Mouse (Mus musculus) left cerebral cortex, adult 8-10 months (tissue): ENCODE measurements around the gene Itprip. TPM values are rescaled to one million over a fixed set of nuclear protein-coding genes. Genes with fewer than 3 reads are reported as not detected.

Experiments used
- DNase-seq, 2 experiments: peaks; one replicate each; pipeline ENCODE4 v3.0.0; 2022; ENCODE audit warnings: low spot score in 2 of 2
- total RNA-seq, 4 experiments: library from RNA; stranded (reverse); gene quantifications; 2 replicates each; pipeline ENCODE4 v1.2.4; 2022

Gene Itprip
- total RNA-seq, 4 experiments from 2014 or later: 0.74 to 1.7 (median 1.2) TPM

GRCm38 (mm10) chr19:47915251-47915650, 3.8 kb downstream of the Itprip start:
- DNase-seq: no peak

- no peak for DNase-seq
Measured at GRCm38 (mm10) chr19:47914191-47914590, 4.9 kb downstream of the Itprip start.

GRCm38 (mm10) chr19:47913344-47913743, 5.8 kb downstream of the Itprip start:
- no peak for DNase-seq

- no peak for DNase-seq
Measured at GRCm38 (mm10) chr19:47910751-47911150, 8.3 kb downstream of the Itprip start.

- no peak for DNase-seq
Measured at GRCm38 (mm10) chr19:47910117-47910618, 8.9 kb downstream of the Itprip start.

GRCm38 (mm10) chr19:47909387-47910116, 9.5 kb downstream of the Itprip start:
- no peak for DNase-seq

- no peak for DNase-seq
Measured at GRCm38 (mm10) chr19:47908961-47909371, 10.1 kb downstream of the Itprip start.

GRCm38 (mm10) chr19:47907596-47907995, 11.5 kb downstream of the Itprip start:
- DNase-seq: no peak

- no peak for DNase-seq
Measured at GRCm38 (mm10) chr19:47905603-47906002, 13.5 kb downstream of the Itprip start.

GRCm38 (mm10) chr19:47905081-47905480, 14.0 kb downstream of the Itprip start:
- no peak for DNase-seq

GRCm38 (mm10) chr19:47903679-47904078, 15.4 kb downstream of the Itprip start:
- no peak for DNase-seq

- no peak for DNase-seq
Measured at GRCm38 (mm10) chr19:47902316-47903201, 16.5 kb downstream of the Itprip start.

GRCm38 (mm10) chr19:47900558-47900957, 18.5 kb downstream of the Itprip start:
- no peak for DNase-seq

GRCm38 (mm10) chr19:47900012-47900411, 19.1 kb downstream of the Itprip start:
- no peak for DNase-seq

GRCm38 (mm10) chr19:47898472-47899079, 20.5 kb downstream of the Itprip start:
- no peak for DNase-seq

GRCm38 (mm10) chr19:47893092-47893491, 26.0 kb downstream of the Itprip start:
- no peak for DNase-seq

- no peak for DNase-seq
Measured at GRCm38 (mm10) chr19:47891562-47892312, 27.4 kb downstream of the Itprip start.

GRCm38 (mm10) chr19:47890489-47891130, 28.5 kb downstream of the Itprip start:
- DNase-seq: no peak

- DNase-seq: no peak
Measured at GRCm38 (mm10) chr19:47888037-47888436, 31.1 kb downstream of the Itprip start.

- no peak for DNase-seq
Measured at GRCm38 (mm10) chr19:47887417-47887816, 31.7 kb downstream of the Itprip start.

- DNase-seq: no peak
Measured at GRCm38 (mm10) chr19:47886617-47887016, 32.5 kb downstream of the Itprip start.
